Mouse (Mus musculus) central nervous system, embryonic 11.5 days (tissue): ENCODE data around the gene Gm867. TPM values are rescaled to one million over a fixed set of nuclear protein-coding genes. Genes with fewer than 3 reads are reported as not detected.

Source experiments
- polyA plus RNA-seq: library from polyadenylated mRNA; depleted of rRNA; stranded (reverse); fragments of >200 nt; gene quantifications from 2 replicates; pipeline ENCODE4 v1.2.3, GENCODE M21; 2012; rRNA removed

The Gm867 gene
- 0.59 and 1.6 TPM in 2 replicates for polyA plus RNA-seq

GRCm38 (mm10) chr10:75940520-75940919 lies at the start of gene Gm867:
Gene Gm867, minus strand, starts transcription at chr10:75940672.

GRCm38 (mm10) chr10:75954381-75954811 lies 13.9 kb upstream of the Gm867 start, which contains the start of gene Gm5134:
Gene Gm5134, plus strand, starts transcription at chr10:75954514.

GRCm38 (mm10) chr10:75942736-75943477 lies 2.4 kb upstream of the Gm867 start, which contains the start of gene Vpreb3:
Gene Vpreb3, plus strand, starts transcription at chr10:75943057.

GRCm38 (mm10) chr10:75935680-75936541 lies 4.6 kb downstream of the Gm867 start, which contains the start of gene Mmp11:
Gene Mmp11, minus strand, starts transcription at chr10:75936496.

GRCm38 (mm10) chr10:75932891-75933290 lies 7.6 kb downstream of the Gm867 start, which contains the start of gene Chchd10:
Gene Chchd10, plus strand, starts transcription at chr10:75933130.

GRCm38 (mm10) chr10:75921026-75921725 lies 19.3 kb downstream of the Gm867 start, which contains the start of gene Smarcb1:
Gene Smarcb1, minus strand, starts transcription at chr10:75921617.

GRCm38 (mm10) chr10:75893089-75893750 lies 47.3 kb downstream of the Gm867 start, which contains the start of gene Derl3:
Gene Derl3, plus strand, starts transcription at chr10:75893413.

Other genes starting within 250 kb of the Gm867 start
- 35.0 and 37.3 TPM in 2 replicates for gene Cabin1, start 176.3 kb downstream of the Gm867 start, polyA plus RNA-seq
- 54.7 and 59.6 TPM in 2 replicates for gene Ddt, start 167.3 kb downstream of the Gm867 start, polyA plus RNA-seq
- gene Gm20441, start 159.7 kb downstream of the Gm867 start, polyA plus RNA-seq, result not detected in 2 replicates
- 1.3 and 2.3 TPM in 2 replicates for gene Gstt3, start 159.3 kb downstream of the Gm867 start, polyA plus RNA-seq
- 6.6 and 8.6 TPM in 2 replicates for gene Gstt1, start 142.1 kb downstream of the Gm867 start, polyA plus RNA-seq
- not detected in 2 replicates for gene Gstt4, start 118.1 kb downstream of the Gm867 start, polyA plus RNA-seq
- 11.9 and 12.5 TPM in 2 replicates for gene Gstt2, start 103.2 kb downstream of the Gm867 start, polyA plus RNA-seq
- 736 and 1,827 TPM in 2 replicates for gene Mif, start 80.4 kb downstream of the Gm867 start, polyA plus RNA-seq
- 2.4 and 3.3 TPM in 2 replicates for gene Derl3, start 47.3 kb downstream of the Gm867 start, polyA plus RNA-seq
- 136 TPM in 2 replicates for gene Smarcb1, start 19.1 kb downstream of the Gm867 start, polyA plus RNA-seq
- 14.2 and 18.3 TPM in 2 replicates for gene Chchd10, start 7.5 kb downstream of the Gm867 start, polyA plus RNA-seq
- 36.9 and 51.5 TPM in 2 replicates for gene Mmp11, start 4.2 kb downstream of the Gm867 start, polyA plus RNA-seq
- gene Vpreb3, start 2.4 kb upstream of the Gm867 start, polyA plus RNA-seq, result not detected in 2 replicates
- 0.05 and 0.11 TPM in 2 replicates for gene Gm5134, start 13.8 kb upstream of the Gm867 start, polyA plus RNA-seq
- 17.7 and 20.8 TPM in 2 replicates for gene Zfp280b, start 92.0 kb upstream of the Gm867 start, polyA plus RNA-seq
- not detected in 2 replicates for gene Slc5a4b, start 170.3 kb upstream of the Gm867 start, polyA plus RNA-seq
- gene Slc5a4a, start 206.8 kb upstream of the Gm867 start, polyA plus RNA-seq, result 0.02 and 0.04 TPM in 2 replicates